In genomic region chr12:27060899-27061762, GRCm38 (mm10) we compare ENCODE assay signal across 8 mouse cellular contexts.
DNase-seq lines count a peak whose midpoint lies in the region; ATAC-seq lines count a peak whose summit lies in the region.

No protein-coding gene starts in this region.

- no peaks in the 10 kb centered on the region for H3K36me3 ChIP-seq in heart, embryonic 15.5 days
- no peaks in the 10 kb centered on the region for H3K36me3 ChIP-seq in limb, embryonic 11.5 days (ENCODE audit: control insufficient read depth, insufficient read depth, low read length)
- H3K36me3 ChIP-seq in neural tube, embryonic 15.5 days, result no peaks in the 10 kb centered on the region

- peak overlapping the region; percentile 46 for H3K4me3 ChIP-seq in heart, embryonic 15.5 days
- no peak overlapping the region for H3K4me3 ChIP-seq in limb, embryonic 11.5 days (ENCODE audit: low read depth, low read length)
- 0 out of 2 replicates have a peak overlapping the region, but pooled peaks have one; percentile 17 for H3K4me3 ChIP-seq in neural tube, embryonic 15.5 days (replicated peaks)

- no peaks in the 10 kb centered on the region for H3K9me3 ChIP-seq in heart, embryonic 15.5 days (replicated peaks)
- no peaks in the 10 kb centered on the region for H3K9me3 ChIP-seq in limb, embryonic 11.5 days (ENCODE audit: control insufficient read depth, low read length)
- no peaks in the 10 kb centered on the region for H3K9me3 ChIP-seq in neural tube, embryonic 15.5 days (replicated peaks)

- 14% methylated on average over 17 of the region's 17 CpGs for WGBS in heart, embryonic 15.5 days
- WGBS in limb, embryonic 11.5 days, result 22% methylated on average over 17 of the region's 17 CpGs
- WGBS in neural tube, embryonic 15.5 days, result 5% methylated on average over 17 of the region's 17 CpGs

- H3K27ac ChIP-seq in heart, embryonic 15.5 days, result no peak overlapping the region
- no peak overlapping the region; the same call in 1 of the 2 replicates for H3K27ac ChIP-seq in limb, embryonic 11.5 days (replicated peaks; ENCODE audit: low read depth, low read length)
- H3K27ac ChIP-seq in neural tube, embryonic 15.5 days (replicated peaks), result peak overlapping the region; percentile 89

- H3K9ac ChIP-seq in heart, embryonic 15.5 days, result no peak overlapping the region
- no peak overlapping the region; the same call in 1 of the 2 replicates for H3K9ac ChIP-seq in limb, embryonic 11.5 days (ENCODE audit: low read length)
- H3K9ac ChIP-seq in neural tube, embryonic 15.5 days (replicated peaks), result no peak overlapping the region

- H3K4me1 ChIP-seq in heart, embryonic 15.5 days (replicated peaks), result peaks cover 23% of the 10 kb centered on the region
- peaks cover 15% of the 10 kb centered on the region for H3K4me1 ChIP-seq in limb, embryonic 11.5 days (ENCODE audit: control insufficient read depth, insufficient read depth, low read length)
- H3K4me1 ChIP-seq in neural tube, embryonic 15.5 days, result peaks cover 55% of the 10 kb centered on the region

- no peak for ATAC-seq in heart, embryonic 15.5 days (replicated peaks; ENCODE audit: insufficient number of reproducible peaks, insufficient read depth, low FRiP score, low read depth)
- ATAC-seq in limb, embryonic 11.5 days (ENCODE audit: insufficient number of reproducible peaks, low FRiP score, low TSS enrichment, low read depth), result no peak
- ATAC-seq in neural tube, embryonic 15.5 days (ENCODE audit: low FRiP score), result peak; percentile 84

- DNase-seq in heart, postnatal 14 days, result no peak
- DNase-seq in embryo, embryonic 11 days, result peak; percentile 72
- peak; percentile 44 to 47 for DNase-seq in frontal cortex, postnatal 36 days (ENCODE audit: low spot score in 2 of 2)
- DNase-seq in limb, embryonic 11.5 days (ENCODE audit: low spot score), result peak; percentile 43
- DNase-seq in spleen, postnatal 36 days (ENCODE audit: low spot score in 2 of 2), result no peak
- no peak for DNase-seq in cerebellum, adult 11 months

- intact Hi-C loops in heart, postnatal 14 days (cut with DNase I), result no loop called here

- peak overlapping the region; percentile 66 for H3K4me2 ChIP-seq in heart, embryonic 15.5 days
- H3K4me2 ChIP-seq in limb, embryonic 11.5 days (ENCODE audit: low read depth, severe bottlenecking), result peak overlapping the region; percentile 49; the same call in 1 of the 2 replicates
- H3K4me2 ChIP-seq in neural tube, embryonic 15.5 days, result peak overlapping the region; percentile 50

- H3K27me3 ChIP-seq in heart, embryonic 15.5 days, result no peaks in the 10 kb centered on the region
- H3K27me3 ChIP-seq in limb, embryonic 11.5 days (ENCODE audit: control insufficient read depth, insufficient read depth, low read length), result no peaks in the 10 kb centered on the region
- no peaks in the 10 kb centered on the region for H3K27me3 ChIP-seq in neural tube, embryonic 15.5 days (replicated peaks)

Comparison
In these comparisons a context has a peak if more than half of its experiments do, and no peak if none do; other contexts are left out.
1. DNase-seq: peak in embryo, embryonic 11 days (single experiment), frontal cortex, postnatal 36 days (2 of 2) and limb, embryonic 11.5 days (single experiment); none in heart, postnatal 14 days (0 of 2), spleen, postnatal 36 days (0 of 2) and cerebellum, adult 11 months (single experiment).
2. Peak in every context shown above with its lines, with median percentiles within 50 percentile points of each other: H3K4me2 ChIP-seq.